Mouse (Mus musculus) ES-E14 (cell line): ENCODE data around the gene Amh. TPM values are rescaled to one million over a fixed set of nuclear protein-coding genes. Genes with fewer than 3 reads are reported as not detected.
A peak's percentile ranks its signal among the peaks of the same experiment; 100 is the strongest.

ENCODE experiments used
- DNase-seq: peaks from one replicate; pipeline ENCODE4 v3.0.0-alpha.2; 2013; ENCODE audit warnings: low read depth, low spot score
- H3K27ac ChIP-seq: 2 replicates; pipeline ENCODE4 v1.5.1; 2012; ENCODE audit warnings: low read depth, mild to moderate bottlenecking, low read length, moderate library complexity, mixed read lengths; ENCODE audit not compliant: poor library complexity, insufficient read depth, severe bottlenecking
- H3K36me3 ChIP-seq: 2 replicates; pipeline ENCODE4 v1.6.1; 2012; ENCODE audit warnings: mild to moderate bottlenecking, low read length, moderate library complexity, mixed read lengths; ENCODE audit not compliant: control insufficient read depth, poor library complexity, insufficient read depth, severe bottlenecking
- H3K4me1 ChIP-seq, 2 experiments: fragments of 150-350 bp in 1 of 2; sonication (generic) in 1 of 2; 2 replicates each; pipeline ENCODE4 v1.6.1; 2012; ENCODE audit warnings: low read length in 2 of 2, mild to moderate bottlenecking in 1 of 2, mixed read lengths in 1 of 2; ENCODE audit not compliant: control insufficient read depth in 2 of 2, insufficient read depth in 2 of 2, poor library complexity in 1 of 2
- H3K4me3 ChIP-seq, 2 experiments: fragments of 150-350 bp in 1 of 2; sonication (generic) in 1 of 2; 2 replicates each; pipeline ENCODE4 v1.5.1; 2012; ENCODE audit warnings: low read length in 2 of 2, low read depth in 1 of 2, mild to moderate bottlenecking in 1 of 2, mixed read lengths in 1 of 2; ENCODE audit not compliant: insufficient read depth in 1 of 2, poor library complexity in 1 of 2, severe bottlenecking in 1 of 2
- H3K9ac ChIP-seq: 2 replicates; pipeline ENCODE4 v1.6.1; 2012; ENCODE audit warnings: low read depth, mild to moderate bottlenecking, low read length, mixed read lengths; ENCODE audit not compliant: poor library complexity, insufficient read depth, severe bottlenecking
- H3K9me3 ChIP-seq: fragments of 150-350 bp; sonication (generic); 2 replicates; pipeline ENCODE4 v1.6.1; 2012; ENCODE audit warnings: low read depth, mild to moderate bottlenecking, low read length; ENCODE audit not compliant: control insufficient read depth, insufficient read depth
- CHD2 ChIP-seq: IDR thresholded peaks from 2 replicates; pipeline ENCODE4 v1.6.1; 2014; ENCODE audit warnings: mild to moderate bottlenecking, low read depth, low read length, inconsistent platforms
- HCFC1 ChIP-seq: IDR thresholded peaks from 2 replicates; pipeline ENCODE4 v1.6.1; 2012; ENCODE audit warnings: low read length, inconsistent platforms, borderline replicate concordance; ENCODE audit not compliant: insufficient read depth
- MAFK ChIP-seq: IDR thresholded peaks from 2 replicates; pipeline ENCODE4 v1.6.1; 2014; ENCODE audit warnings: mild to moderate bottlenecking, low read depth, low read length, inconsistent platforms; ENCODE audit not compliant: insufficient read depth
- ZC3H11A ChIP-seq: IDR thresholded peaks from 2 replicates; pipeline ENCODE4 v1.6.1; 2012; ENCODE audit warnings: low read depth, mild to moderate bottlenecking, inconsistent platforms, low read length, borderline replicate concordance
- ZNF384 ChIP-seq: IDR thresholded peaks from 2 replicates; pipeline ENCODE4 v1.6.1; 2012; ENCODE audit warnings: low read depth, low read length, inconsistent platforms
- in situ Hi-C, 2 experiments: fragments of 600-800 bp; cut with MboI; formaldehyde crosslinking; loops; one replicate each; pipeline ENCODE4 v1.15.1; 2025; ENCODE audit warnings: low sequenced_read_pairs in 2 of 2, inconsistent platforms in 1 of 2; ENCODE audit not compliant: unreplicated experiment in 2 of 2
- total RNA-seq: library from RNA; depleted of rRNA; stranded (reverse); fragments of 300-350 nt; gene quantifications from 2 replicates; pipeline ENCODE4 v1.2.3, GENCODE M21; 2012

Gene Amh
- total RNA-seq, 1 experiment: 1.0 TPM

GRCm38 (mm10) chr10:80787517-80787916 lies 17.5 kb upstream of the Amh start:
- Histone ChIP-seq H3K4me1 (peaks cover 0 to 7% of the 10 kb centered on the region in 2 experiments; a peak in 1 of 4 replicates), H3K9me3 (no peaks in the 10 kb centered on the region), H3K27ac (no peak overlapping the region), H3K36me3 (peaks cover 93% of the 10 kb centered on the region), H3K4me3 (no peak overlapping the region), H3K9ac (no peak overlapping the region)
- TF ChIP-seq CHD2: no peak
- TF ChIP-seq HCFC1: no peak
- no peak for TF ChIP-seq MAFK
- TF ChIP-seq ZNF384: no peak
- TF ChIP-seq ZC3H11A: no peak
- DNase-seq: no peak
- in situ Hi-C loops: no loop called here

DNA sequence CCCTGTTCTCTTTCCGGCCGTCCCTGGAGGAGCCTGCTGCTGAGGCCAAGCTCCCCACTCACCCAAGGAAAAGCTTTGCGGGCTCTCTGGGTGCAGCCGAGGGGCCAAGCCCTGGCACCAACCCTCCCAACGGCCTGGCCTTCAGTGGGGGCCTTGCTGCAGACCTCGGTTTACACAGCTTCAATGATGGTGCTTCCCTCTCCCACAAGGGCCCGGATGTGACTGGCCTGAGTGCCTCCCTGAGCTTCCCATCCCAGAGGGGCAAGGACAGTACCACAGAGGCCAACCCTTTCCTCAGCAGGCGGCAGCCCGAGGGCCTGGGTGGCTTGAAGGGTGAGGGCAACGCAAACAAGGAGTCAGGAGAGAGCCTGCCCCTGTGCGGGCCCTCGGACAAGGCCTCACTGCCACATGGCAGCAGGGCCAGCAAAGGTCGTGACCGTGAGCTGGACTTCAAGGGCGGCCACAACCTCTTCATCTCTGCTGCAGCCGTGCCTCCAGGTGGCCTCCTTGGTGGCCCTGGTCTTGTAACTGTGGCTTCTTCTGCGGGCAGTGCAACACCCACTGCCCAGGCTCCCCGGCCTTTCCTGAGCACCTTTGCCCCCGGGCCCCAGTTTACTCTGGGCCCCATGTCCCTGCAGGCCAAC lies 14.2 kb upstream of the Amh start:
- H3K9ac ChIP-seq: no peak overlapping the region
- peaks cover 87% of the 10 kb centered on the region for H3K36me3 ChIP-seq
- TF ChIP-seq CHD2 (no peak), HCFC1 (no peak), MAFK (no peak), ZC3H11A (no peak), ZNF384 (no peak)
- in situ Hi-C loops: no loop called here
- DNase-seq: no peak
- H3K9me3 ChIP-seq: no peaks in the 10 kb centered on the region
- H3K4me3 ChIP-seq: no peak overlapping the region
- H3K27ac ChIP-seq: no peak overlapping the region
- peaks cover 0 to 8% of the 10 kb centered on the region in 2 experiments; a peak in 1 of 4 replicates for H3K4me1 ChIP-seq

DNA sequence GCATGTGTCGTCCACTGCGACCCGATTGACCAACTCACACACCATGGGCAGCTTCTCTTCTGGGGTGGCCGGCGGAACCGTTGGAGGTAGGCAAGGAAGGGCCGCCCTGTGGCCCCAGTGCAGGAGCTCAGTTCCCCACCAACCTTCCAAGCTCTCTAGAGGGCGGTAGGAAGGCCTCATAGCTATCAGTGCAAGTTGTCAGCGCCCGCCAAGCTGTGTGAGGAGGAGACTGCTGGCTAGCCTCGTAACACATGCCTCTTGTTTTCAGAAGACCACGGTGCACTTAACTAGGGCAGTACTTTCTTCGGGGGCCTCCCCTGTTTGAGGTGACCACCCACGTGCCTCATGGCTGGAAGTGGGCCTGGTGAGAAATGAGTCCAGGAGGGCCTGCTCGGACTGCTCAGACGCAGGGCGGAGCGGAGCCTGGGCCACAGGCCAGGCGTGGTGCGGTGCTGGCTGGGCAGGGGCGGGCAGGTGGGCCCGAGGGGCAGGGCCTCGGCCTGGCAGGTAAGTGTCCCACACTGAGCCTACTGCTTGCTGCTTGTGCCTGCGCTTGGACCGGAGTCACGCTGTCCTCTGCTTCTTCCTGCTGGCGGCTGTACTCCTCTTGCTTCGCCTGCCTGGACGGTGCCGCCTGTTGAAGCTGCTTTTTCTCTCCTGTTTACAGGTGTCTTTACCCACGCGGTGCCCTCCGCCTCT lies 13.4 kb upstream of the Amh start:
- Histone ChIP-seq H3K9me3 (no peaks in the 10 kb centered on the region), H3K4me1 (peaks cover 0 to 11% of the 10 kb centered on the region in 2 experiments; a peak in 1 of 4 replicates), H3K36me3 (peaks cover 87% of the 10 kb centered on the region), H3K9ac (peak overlapping the region; percentile 4; the same call in 1 of the 2 replicates), H3K4me3 (peak overlapping the region; percentile 11 to 43; a peak in 3 of 4 replicates), H3K27ac (no peak overlapping the region)
- no peak for DNase-seq
- in situ Hi-C loops: no loop called here
- TF ChIP-seq ZNF384 (no peak), HCFC1 (no peak), CHD2 (no peak), ZC3H11A (no peak), MAFK (no peak)

DNA sequence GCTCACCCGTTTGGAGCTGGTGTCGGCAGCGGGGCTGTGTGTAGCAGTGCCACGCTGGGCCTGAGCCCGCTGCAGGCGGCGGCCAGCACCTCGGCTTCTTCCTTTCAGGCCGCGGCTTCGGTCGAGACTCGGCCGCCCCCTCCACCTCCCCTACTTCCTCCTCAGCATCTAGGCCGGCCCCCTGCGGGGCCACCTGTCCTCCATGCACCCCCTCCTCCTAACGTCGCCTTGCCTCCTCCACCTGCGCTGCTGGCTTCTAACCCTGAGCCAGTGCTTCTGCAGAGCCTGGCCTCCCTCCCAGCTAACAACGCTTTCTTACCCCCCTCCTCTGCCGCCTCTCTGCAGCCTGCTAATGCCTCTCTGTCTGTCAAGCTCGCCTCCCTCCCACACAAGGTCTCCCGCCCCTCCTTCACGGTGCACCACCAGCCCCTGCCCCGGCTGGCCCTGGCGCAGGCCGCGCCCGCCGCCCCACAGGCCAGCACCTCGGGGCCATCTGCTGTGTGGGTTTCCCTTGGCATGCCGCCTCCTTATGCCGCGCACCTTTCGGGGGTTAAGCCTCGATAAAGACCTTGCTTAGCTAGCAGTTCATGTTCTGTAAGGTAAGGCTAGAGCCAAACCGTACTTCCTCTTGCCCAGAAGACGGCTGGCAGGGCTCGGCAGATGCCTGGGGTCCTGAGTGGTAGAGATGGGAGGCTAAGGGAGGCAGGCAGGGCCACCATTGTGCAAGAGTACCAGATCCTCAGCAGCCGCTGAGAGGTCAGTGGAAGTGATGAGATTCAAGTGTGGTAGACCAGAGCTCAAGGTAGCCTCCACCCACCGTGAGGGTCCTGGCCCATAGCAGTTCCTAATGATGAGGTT lies 12.6 kb upstream of the Amh start:
- Histone ChIP-seq H3K36me3 (peaks cover 80% of the 10 kb centered on the region), H3K4me1 (peaks cover 0 to 14% of the 10 kb centered on the region in 2 experiments; a peak in 1 of 4 replicates), H3K27ac (no peak overlapping the region), H3K9me3 (no peaks in the 10 kb centered on the region), H3K9ac (peak overlapping the region; percentile 4; the same call in 1 of the 2 replicates), H3K4me3 (peak overlapping the region; percentile 11 to 43; a peak in 3 of 4 replicates)
- in situ Hi-C loops: no loop called here
- DNase-seq: no peak
- TF ChIP-seq HCFC1: no peak
